Mouse (Mus musculus) v-Abl transformed pro-B cells (cell line): Measurements from ENCODE around the gene Rasd1.
"Not testable (repeated sequence)": the region's sequence is repeated elsewhere in the genome, so short reads cannot be mapped to it uniquely, and the experiment has no call there.

ENCODE experiments used
- in situ Hi-C, 2 experiments: fragments of 400-800 bp; cut with MboI; formaldehyde crosslinking; loops; one replicate each; pipeline ENCODE4 v1.15.1; 2025; ENCODE audit not compliant: unreplicated experiment in 2 of 2

Rasd1 gene

GRCm38 (mm10) chr11:59963364-59964162, 1.2 kb downstream of the Rasd1 start:
- in situ Hi-C loops = loop anchor here in 1 of 2 experiments (10.0 kb wide), 1 partner anchor 111 kb away; no protein-coding TSS in a partner anchor

GRCm38 (mm10) chr11:59962590-59962989, 2.2 kb downstream of the Rasd1 start:
- in situ Hi-C loops = loop anchor here in 1 of 2 experiments (10.0 kb wide), 1 partner anchor 112 kb away; no protein-coding TSS in a partner anchor

- in situ Hi-C loops = loop anchor here in 1 of 2 experiments (10.0 kb wide), 1 partner anchor 113 kb away; no protein-coding TSS in a partner anchor
Measured at GRCm38 (mm10) chr11:59961338-59961875, 3.3 kb downstream of the Rasd1 start.

- in situ Hi-C loops = loop anchor here in 1 of 2 experiments (10.0 kb wide), 1 partner anchor 114 kb away; no protein-coding TSS in a partner anchor
Measured at GRCm38 (mm10) chr11:59960476-59961337, 4.0 kb downstream of the Rasd1 start.

GRCm38 (mm10) chr11:59959453-59959852, 5.3 kb downstream of the Rasd1 start:
- in situ Hi-C loops = no loop called here

- in situ Hi-C loops = no loop called here
Measured at GRCm38 (mm10) chr11:59956749-59957148, 8.0 kb downstream of the Rasd1 start.

GRCm38 (mm10) chr11:59952892-59953291, 11.9 kb downstream of the Rasd1 start:
- in situ Hi-C loops = no loop called here

- in situ Hi-C loops = no loop called here
Measured at GRCm38 (mm10) chr11:59948401-59948767, 16.4 kb downstream of the Rasd1 start.

GRCm38 (mm10) chr11:59947752-59948400, 16.9 kb downstream of the Rasd1 start, which contains the start of gene Med9:
Med9 (plus strand) TSS chr11:59948206.
- in situ Hi-C loops = no loop called here

- in situ Hi-C loops = not testable (repeated sequence)
Measured at GRCm38 (mm10) chr11:59944855-59945254, 19.9 kb downstream of the Rasd1 start.

- in situ Hi-C loops = no loop called here
Measured at GRCm38 (mm10) chr11:59941391-59941790, 23.4 kb downstream of the Rasd1 start.

GRCm38 (mm10) chr11:59940645-59941044, 24.1 kb downstream of the Rasd1 start:
- in situ Hi-C loops = no loop called here

- in situ Hi-C loops = loop anchor here in 1 of 2 experiments (5.0 kb wide), 1 partner anchor 43 kb away; no protein-coding TSS in a partner anchor
Measured at GRCm38 (mm10) chr11:59939821-59940220, 24.9 kb downstream of the Rasd1 start.

GRCm38 (mm10) chr11:59937615-59938014, 27.1 kb downstream of the Rasd1 start:
- in situ Hi-C loops = loop anchor here in 1 of 2 experiments (5.0 kb wide), 1 partner anchor 40 kb away; no protein-coding TSS in a partner anchor

GRCm38 (mm10) chr11:59937023-59937422, 27.7 kb downstream of the Rasd1 start:
- in situ Hi-C loops = loop anchor here in 1 of 2 experiments (5.0 kb wide), 1 partner anchor 40 kb away; no protein-coding TSS in a partner anchor

GRCm38 (mm10) chr11:59933943-59934342, 30.8 kb downstream of the Rasd1 start:
- in situ Hi-C loops = no loop called here

GRCm38 (mm10) chr11:59932560-59933337, 32.0 kb downstream of the Rasd1 start:
- in situ Hi-C loops = no loop called here

GRCm38 (mm10) chr11:59930031-59930430, 34.7 kb downstream of the Rasd1 start:
- in situ Hi-C loops = no loop called here

GRCm38 (mm10) chr11:59921265-59921664, 43.5 kb downstream of the Rasd1 start:
- in situ Hi-C loops = no loop called here
